Mouse (Mus musculus): ENCODE data around the gene Cpsf7.

GRCm38 (mm10) chr19:10583550-10584146, 58.6 kb downstream of the Cpsf7 start:
- TF ChIP-seq POLR2A (IDR thresholded peaks at IDR 0.05; ENCODE audit: insufficient read length, low read depth) (no peak), E2F4 (IDR thresholded peaks at IDR 0.05; ENCODE audit: insufficient read depth) (no peak), MYOD1 (IDR thresholded peaks at IDR 0.05; ENCODE audit: control insufficient read depth in 1 of 3, insufficient read length in 2 of 3, low read depth in 2 of 3) (no peak), CEBPB (IDR thresholded peaks at IDR 0.05; ENCODE audit: insufficient read depth, poor library complexity, severe bottlenecking) (no peak), USF1 (IDR thresholded peaks at IDR 0.05; ENCODE audit: low read depth) (no peak), REST (IDR thresholded peaks at IDR 0.05; ENCODE audit: insufficient read depth, insufficient read length) (no peak)
